37 mouse cellular contexts compared by ENCODE assay signal in the genomic region with DNA sequence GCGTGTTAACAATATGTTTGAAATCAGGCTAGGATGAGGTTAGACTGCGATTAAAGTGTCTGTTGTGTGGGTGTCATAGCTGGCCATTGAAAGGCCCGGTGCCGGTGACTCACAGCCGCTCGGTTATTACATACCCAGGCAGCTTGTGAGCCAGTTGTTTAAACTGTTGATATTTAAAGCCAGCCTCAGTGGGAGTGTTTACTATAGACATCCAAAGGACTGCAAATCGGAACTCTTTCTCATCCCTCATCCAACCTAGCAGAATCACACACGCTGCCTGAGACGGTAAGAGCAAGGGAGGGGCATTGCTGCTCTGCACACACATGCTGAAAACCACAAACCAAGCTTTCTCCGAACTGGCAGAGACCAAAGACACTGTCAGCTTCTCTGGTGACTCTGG. TPM values are rescaled to one million over a fixed set of nuclear protein-coding genes. Genes with fewer than 3 reads are reported as not detected.
DNase-seq lines count a peak whose midpoint lies in the region; ATAC-seq lines count a peak whose summit lies in the region.
"Had no signal": no experiment of that assay in that cellular context is flagged by ENCODE, and none has a peak within 500 bp of the region (broad histone marks: within the 10 kb centered on the region; RNA-seq: fewer than 3 reads in every experiment).

No protein-coding gene starts in this region.

- WGBS in embryonic facial prominence, embryonic 13.5 days, result 68% methylated on average over 10 of the region's 10 CpGs
- WGBS in embryonic facial prominence, embryonic 10.5 days, result 90% methylated on average over 10 of the region's 10 CpGs

- peaks cover 8% of the 10 kb centered on the region for H3K4me1 ChIP-seq in embryonic facial prominence, embryonic 13.5 days
- H3K4me1 ChIP-seq in embryonic facial prominence, embryonic 10.5 days, result no peaks in the 10 kb centered on the region
- H3K4me1 ChIP-seq: forebrain, embryonic 10.5 days; forebrain, embryonic 15.5 days; heart, embryonic 13.5 days; limb, embryonic 10.5 days; midbrain, embryonic 13.5 days; neural tube, embryonic 15.5 days had no signal

- DNase-seq in embryonic facial prominence, embryonic 10.5 days (ENCODE audit: low spot score), result no peak
- DNase-seq in layer of hippocampus, adult 9-11 months, result peak; percentile 21
- DNase-seq in layer of hippocampus, postnatal 14 days (ENCODE audit: low spot score in 2 of 2), result no peak
- peak; percentile 17 for DNase-seq in right cerebral cortex, postnatal 25 days
- no peak for DNase-seq in right cerebral cortex, postnatal 14 days
- DNase-seq in MN1 (ENCODE audit: low spot score), result no peak
- no peak for DNase-seq in cerebellum, adult 9-10 months
- DNase-seq: adrenal gland, postnatal 14 days; cerebellum, adult 18-20 months; cerebellum, postnatal 14 days; gastrocnemius, adult 2 months; gastrocnemius, postnatal 36 days; heart, adult 2 months; heart, postnatal 10 days; kidney, adult 9 months; kidney, postnatal 10 days; lung, adult 2 months; lung, postnatal 10 days; retina, postnatal 1 day; spleen, adult 18-20 months; thymus, postnatal 4 days had no signal

- H3K27ac ChIP-seq in embryonic facial prominence, embryonic 13.5 days, result peak overlapping the region; percentile 51
- H3K27ac ChIP-seq in embryonic facial prominence, embryonic 10.5 days (replicated peaks), result no peak overlapping the region
- H3K27ac ChIP-seq: forebrain, embryonic 10.5 days; forebrain, embryonic 15.5 days; gastrocnemius, adult 2 months; heart, adult 2 months; heart, embryonic 13.5 days; hindbrain, embryonic 14.5 days; left cerebral cortex, adult 2 months; limb, embryonic 10.5 days; limb, embryonic 15.5 days; liver, embryonic 14.5 days; macrophage; midbrain, embryonic 13.5 days; neural tube, embryonic 15.5 days had no signal

- H3K4me2 ChIP-seq in embryonic facial prominence, embryonic 13.5 days, result no peak overlapping the region
- H3K4me2 ChIP-seq: forebrain, embryonic 15.5 days; heart, embryonic 13.5 days; hindbrain, embryonic 14.5 days; limb, embryonic 15.5 days; midbrain, embryonic 13.5 days; neural tube, embryonic 15.5 days had no signal

- H3K9ac ChIP-seq in embryonic facial prominence, embryonic 13.5 days, result no peak overlapping the region
- H3K9ac ChIP-seq: forebrain, embryonic 15.5 days; heart, embryonic 13.5 days; hindbrain, embryonic 14.5 days; limb, embryonic 15.5 days; liver, embryonic 14.5 days; midbrain, embryonic 13.5 days; neural tube, embryonic 15.5 days had no signal

- ATAC-seq in embryonic facial prominence, embryonic 13.5 days (ENCODE audit: insufficient number of reproducible peaks, insufficient read depth, low FRiP score, low TSS enrichment, low read depth), result no peak
- ATAC-seq: forebrain, embryonic 15.5 days; intestine, postnatal 0 days; midbrain, embryonic 13.5 days had no signal

- no peaks in the 10 kb centered on the region for H3K27me3 ChIP-seq in embryonic facial prominence, embryonic 13.5 days
- H3K27me3 ChIP-seq in embryonic facial prominence, embryonic 10.5 days (replicated peaks; ENCODE audit: low read depth, poor library complexity, severe bottlenecking), result no peaks in the 10 kb centered on the region
- H3K27me3 ChIP-seq: forebrain, embryonic 15.5 days; heart, embryonic 13.5 days; limb, embryonic 15.5 days; midbrain, embryonic 13.5 days; neural tube, embryonic 15.5 days had no signal

- H3K9me3 ChIP-seq in embryonic facial prominence, embryonic 13.5 days, result no peaks in the 10 kb centered on the region
- peaks cover 3% of the 10 kb centered on the region; the same call in 1 of the 2 replicates for H3K9me3 ChIP-seq in embryonic facial prominence, embryonic 10.5 days
- H3K9me3 ChIP-seq: forebrain, embryonic 15.5 days; limb, embryonic 10.5 days; limb, embryonic 15.5 days; neural tube, embryonic 15.5 days had no signal

- H3K4me3 ChIP-seq in embryonic facial prominence, embryonic 13.5 days, result no peak overlapping the region
- no peak overlapping the region for H3K4me3 ChIP-seq in embryonic facial prominence, embryonic 10.5 days
- H3K4me3 ChIP-seq: forebrain, embryonic 10.5 days; forebrain, embryonic 15.5 days; gastrocnemius, adult 2 months; heart, adult 2 months; heart, embryonic 13.5 days; left cerebral cortex, adult 2 months; limb, embryonic 10.5 days; limb, embryonic 15.5 days; midbrain, embryonic 13.5 days; neural tube, embryonic 15.5 days had no signal

- no peaks in the 10 kb centered on the region for H3K36me3 ChIP-seq in embryonic facial prominence, embryonic 13.5 days
- H3K36me3 ChIP-seq in embryonic facial prominence, embryonic 10.5 days (replicated peaks), result no peaks in the 10 kb centered on the region
- H3K36me3 ChIP-seq: forebrain, embryonic 10.5 days; forebrain, embryonic 15.5 days; G1E; heart, embryonic 13.5 days; limb, embryonic 10.5 days; limb, embryonic 15.5 days; midbrain, embryonic 13.5 days; neural tube, embryonic 15.5 days had no signal

RNA-seq across cellular contexts. Expression of a gene that starts 25.7 kb away (rescaled TPM):
- polyA plus RNA-seq in embryonic facial prominence, embryonic 13.5 days (2015; fragmentation: Nextera tagmentation; extraction: Ambion mirVana), result 3.1 and 3.9 TPM in 2 replicates
- polyA plus RNA-seq in embryonic facial prominence, embryonic 10.5 days (2016; fragmentation: Nextera tagmentation; extraction: Ambion mirVana), result 2.3 and 2.7 TPM in 2 replicates
- total RNA-seq in layer of hippocampus, postnatal 14 days (2021), result 10 to 100 TPM; 13.4 to 14.3 TPM
- total RNA-seq: hematopoietic stem cell, adult 5-6 weeks; megakaryocyte-erythroid progenitor cell, adult 5-6 weeks had no signal
- polyA plus RNA-seq: G1E, macrophage had no signal

RNA-seq across cellular contexts. Expression of a gene that starts 59.4 kb away (rescaled TPM):
- polyA plus RNA-seq in embryonic facial prominence, embryonic 13.5 days (2015; fragmentation: Nextera tagmentation; extraction: Ambion mirVana), result 2.1 and 3.2 TPM in 2 replicates
- 5.0 and 6.1 TPM in 2 replicates for polyA plus RNA-seq in embryonic facial prominence, embryonic 10.5 days (2016; fragmentation: Nextera tagmentation; extraction: Ambion mirVana)
- 1 to 10 TPM; 3.3 to 3.8 TPM for total RNA-seq in layer of hippocampus, postnatal 14 days (2021)

Comparison
In these comparisons a context has a peak if more than half of its experiments do, and no peak if none do; other contexts are left out.
1. DNase-seq: peak in layer of hippocampus, adult 9-11 months (single experiment) and right cerebral cortex, postnatal 25 days (single experiment); none in embryonic facial prominence, embryonic 10.5 days (single experiment), layer of hippocampus, postnatal 14 days (0 of 2), right cerebral cortex, postnatal 14 days (single experiment), MN1 (single experiment) and cerebellum, adult 9-10 months (single experiment).